Mouse (Mus musculus) embryo, embryonic 10.5 days (tissue): Measurements from ENCODE around the gene Mbnl2.

Experiments used
- DNase-seq: peaks from one replicate; pipeline ENCODE4 v3.0.0-alpha.2; 2015; ENCODE audit warnings: low spot score

Mbnl2 gene

GRCm38 (mm10) chr14:120297137-120297749 lies 21.8 kb downstream of the Mbnl2 start:
- DNase-seq: no peak

DNA sequence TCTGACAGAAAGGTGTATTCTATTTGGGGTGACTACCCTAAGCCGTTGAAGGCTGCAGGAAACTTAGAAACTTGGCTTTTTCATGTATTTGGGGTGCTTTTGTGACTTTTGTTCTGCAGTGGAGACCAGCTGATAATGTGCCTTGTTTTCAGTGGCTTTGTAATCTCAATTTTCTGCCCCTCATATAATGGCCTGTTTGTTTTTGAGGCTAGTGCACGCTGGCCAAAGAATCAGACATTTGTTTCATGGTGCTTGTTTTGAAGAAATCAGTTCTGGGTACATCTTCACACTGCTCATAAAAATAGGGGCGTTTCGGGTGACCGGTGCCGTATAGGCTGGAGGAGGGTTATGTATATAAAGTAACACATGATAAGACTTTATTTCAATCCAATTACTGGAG lies 22.4 kb downstream of the Mbnl2 start:
- DNase-seq: no peak

- no peak for DNase-seq
These were observed 23.0 kb downstream of the Mbnl2 start for GRCm38 (mm10) chr14:120298439-120298838.

DNA sequence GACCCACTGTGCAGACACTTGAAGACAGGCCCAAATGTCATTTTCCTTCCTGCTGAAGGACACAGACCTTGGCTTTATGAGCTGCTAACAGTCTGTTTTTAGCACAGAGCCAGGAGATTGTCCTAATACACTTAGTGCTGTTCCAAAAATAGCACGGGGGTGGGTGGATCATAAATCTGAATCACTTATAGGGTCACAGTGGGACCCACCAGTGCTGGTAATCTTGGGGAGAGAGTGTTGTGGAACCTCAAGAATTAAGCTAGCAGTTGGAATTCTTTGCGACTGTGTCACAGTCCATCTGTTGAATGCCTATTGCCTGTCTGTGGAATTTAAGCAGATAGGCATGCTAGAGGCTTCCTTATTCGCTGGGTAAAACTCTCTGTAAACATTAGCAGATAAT lies 24.2 kb downstream of the Mbnl2 start:
- no peak for DNase-seq

GRCm38 (mm10) chr14:120300191-120300590 lies 24.7 kb downstream of the Mbnl2 start:
- no peak for DNase-seq

- no peak for DNase-seq
These were observed 25.3 kb downstream of the Mbnl2 start for GRCm38 (mm10) chr14:120300814-120301213.

DNA sequence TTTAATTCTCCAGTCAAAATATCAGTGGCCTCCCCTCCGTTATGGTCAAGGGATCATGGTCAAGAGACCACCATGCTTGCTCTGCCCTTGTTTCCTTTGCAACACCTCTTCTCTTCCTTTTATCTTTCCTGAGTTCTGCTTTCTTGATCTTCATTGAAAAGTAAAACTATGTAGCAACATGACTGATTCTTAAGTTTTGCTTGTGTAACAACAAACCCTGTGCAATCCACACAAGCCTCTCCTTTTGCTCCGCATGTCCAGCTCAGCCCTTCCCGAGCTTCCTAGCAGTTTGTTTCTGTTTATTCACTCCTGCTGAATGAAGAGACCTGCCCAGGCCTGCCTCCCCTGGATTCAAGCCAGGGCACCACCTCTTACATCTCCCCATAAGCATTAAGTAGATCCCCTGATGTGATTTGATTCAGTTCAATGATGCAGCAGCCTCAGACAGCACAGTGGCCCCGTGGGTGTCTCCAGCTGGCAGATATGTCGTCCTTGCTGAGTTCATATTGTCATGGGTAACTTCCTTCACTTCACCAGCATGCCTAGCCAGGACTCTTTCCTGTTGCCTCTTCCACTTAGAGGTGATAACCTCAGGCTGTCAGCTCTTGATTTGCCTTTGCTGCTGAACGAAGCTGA lies 27.6 kb downstream of the Mbnl2 start:
- no peak for DNase-seq

GRCm38 (mm10) chr14:120306229-120306628 lies 30.8 kb downstream of the Mbnl2 start:
- no peak for DNase-seq

GRCm38 (mm10) chr14:120307356-120307755 lies 31.9 kb downstream of the Mbnl2 start:
- DNase-seq: no peak

- DNase-seq: no peak
These were observed 32.5 kb downstream of the Mbnl2 start for GRCm38 (mm10) chr14:120307963-120308362.

DNA sequence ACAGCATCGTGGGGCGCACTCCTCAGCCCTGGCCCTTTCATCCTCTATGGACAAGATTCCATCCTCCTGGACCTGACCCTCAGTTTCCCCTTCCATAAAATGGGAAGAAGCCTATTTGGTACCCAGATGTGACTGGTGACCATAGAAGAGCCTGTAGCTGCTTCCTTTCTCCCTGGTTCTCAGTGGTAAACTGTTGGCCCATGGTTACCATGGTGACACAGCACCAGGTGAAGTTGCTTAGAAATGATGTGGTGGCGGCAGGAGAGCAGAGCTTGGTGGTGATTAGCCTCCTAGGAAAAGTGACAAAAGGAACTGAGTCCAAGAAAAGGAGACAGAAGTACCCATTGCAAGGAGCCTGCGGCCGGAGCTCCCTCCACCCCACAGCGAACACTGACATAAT lies 34.2 kb downstream of the Mbnl2 start:
- DNase-seq: no peak

- DNase-seq: no peak
These were observed 36.0 kb downstream of the Mbnl2 start for GRCm38 (mm10) chr14:120311330-120312097.

GRCm38 (mm10) chr14:120312661-120313406 lies 37.4 kb downstream of the Mbnl2 start:
- no peak for DNase-seq

DNA sequence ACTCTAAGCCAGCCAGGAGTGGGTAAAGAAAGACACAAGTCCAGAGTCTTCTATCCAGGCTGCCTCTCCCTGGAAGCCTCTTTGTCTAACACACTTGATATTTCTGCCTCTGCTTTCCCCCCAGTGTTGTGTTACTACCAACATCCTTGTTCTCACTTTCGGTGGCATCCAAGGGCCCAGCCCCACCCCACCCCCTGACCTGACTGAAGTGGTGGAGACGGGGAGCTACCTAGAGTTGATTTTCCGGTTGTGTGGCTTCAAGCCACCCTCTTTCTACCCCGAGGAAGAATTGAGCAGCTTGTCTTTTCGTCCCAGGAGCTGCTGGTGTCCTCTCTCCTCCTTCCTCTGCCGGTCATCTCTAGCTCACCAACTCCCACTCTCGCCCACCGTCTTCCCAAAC lies 38.0 kb downstream of the Mbnl2 start:
- no peak for DNase-seq

DNA sequence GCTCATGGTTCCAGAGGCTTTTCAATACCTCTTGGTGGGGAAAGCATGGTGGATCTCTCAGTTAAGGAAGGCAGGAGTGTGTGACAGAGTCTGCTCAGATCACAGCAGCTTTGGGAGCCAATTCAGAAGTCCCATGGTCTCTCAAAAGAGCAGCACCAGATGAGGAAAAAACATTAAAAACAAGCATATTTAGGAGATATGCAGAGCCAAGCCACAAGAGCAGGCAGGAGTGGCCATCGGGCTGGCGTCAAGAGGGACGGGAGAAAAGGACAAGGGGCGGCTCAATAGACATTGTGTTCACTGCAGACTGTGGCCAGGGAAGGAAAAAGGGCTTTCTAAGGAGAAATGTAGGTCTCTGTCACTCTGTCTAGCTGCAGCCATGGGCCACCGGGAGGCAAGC lies 40.3 kb downstream of the Mbnl2 start:
- DNase-seq: no peak

- DNase-seq: no peak
These were observed 43.0 kb downstream of the Mbnl2 start for GRCm38 (mm10) chr14:120318326-120318935.

DNA sequence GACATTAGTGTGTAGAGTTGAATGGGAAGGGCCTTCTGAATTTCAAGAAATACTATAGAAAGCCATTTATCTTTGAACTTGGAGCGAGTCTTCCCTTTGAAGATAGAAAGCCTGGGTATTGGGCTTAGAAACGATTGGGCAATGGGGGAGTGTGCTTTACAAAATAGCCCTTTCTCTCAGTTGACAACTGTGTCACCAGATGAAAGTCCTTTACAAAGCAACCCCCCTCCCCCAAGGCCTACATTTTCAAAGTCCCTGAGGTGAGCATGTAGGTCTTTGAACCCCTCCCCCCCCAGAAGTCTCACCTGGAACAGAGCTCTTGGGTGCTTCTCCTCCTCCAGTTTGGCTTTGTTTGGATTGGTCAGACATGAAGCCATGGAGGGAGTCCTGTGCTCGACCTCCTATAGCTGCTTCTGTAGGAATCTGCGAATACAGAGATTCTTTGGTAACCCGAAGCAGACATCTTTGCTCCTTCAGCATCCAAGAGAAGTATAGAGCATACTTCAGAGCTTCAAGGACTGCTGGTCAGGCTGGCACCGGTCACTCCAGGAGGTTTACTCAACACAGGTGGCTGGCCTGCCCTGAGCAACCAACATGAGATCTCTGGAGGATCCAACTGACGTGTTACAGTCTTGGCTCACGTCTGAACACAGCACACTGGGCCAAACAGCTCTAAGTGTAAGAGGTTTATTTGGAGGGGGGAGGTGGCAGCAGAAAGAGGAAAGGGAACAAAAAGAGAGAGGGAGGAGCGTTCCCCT lies 43.7 kb downstream of the Mbnl2 start:
- no peak for DNase-seq

DNA sequence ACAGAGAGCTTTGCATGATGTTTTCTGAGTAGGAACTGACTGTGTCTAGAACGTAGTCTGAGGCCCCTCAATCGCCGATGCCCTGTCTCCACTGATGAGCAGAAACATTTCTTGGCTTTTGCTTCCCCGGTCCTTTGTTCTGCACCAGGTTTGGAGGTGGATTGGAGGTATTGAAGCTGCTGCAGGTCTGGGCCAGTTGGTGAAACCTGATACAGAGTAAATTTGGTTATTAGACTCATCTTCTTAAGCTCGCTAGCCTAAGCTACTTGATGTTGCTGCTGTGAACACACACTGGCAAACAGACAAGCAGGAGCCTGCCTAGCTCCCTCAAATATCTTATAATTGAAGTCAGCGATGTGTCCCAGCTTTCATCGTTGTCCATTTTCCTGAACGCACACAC lies 46.6 kb downstream of the Mbnl2 start:
- DNase-seq: no peak

- DNase-seq: no peak
These were observed 47.6 kb downstream of the Mbnl2 start for GRCm38 (mm10) chr14:120323111-120323510.

DNA sequence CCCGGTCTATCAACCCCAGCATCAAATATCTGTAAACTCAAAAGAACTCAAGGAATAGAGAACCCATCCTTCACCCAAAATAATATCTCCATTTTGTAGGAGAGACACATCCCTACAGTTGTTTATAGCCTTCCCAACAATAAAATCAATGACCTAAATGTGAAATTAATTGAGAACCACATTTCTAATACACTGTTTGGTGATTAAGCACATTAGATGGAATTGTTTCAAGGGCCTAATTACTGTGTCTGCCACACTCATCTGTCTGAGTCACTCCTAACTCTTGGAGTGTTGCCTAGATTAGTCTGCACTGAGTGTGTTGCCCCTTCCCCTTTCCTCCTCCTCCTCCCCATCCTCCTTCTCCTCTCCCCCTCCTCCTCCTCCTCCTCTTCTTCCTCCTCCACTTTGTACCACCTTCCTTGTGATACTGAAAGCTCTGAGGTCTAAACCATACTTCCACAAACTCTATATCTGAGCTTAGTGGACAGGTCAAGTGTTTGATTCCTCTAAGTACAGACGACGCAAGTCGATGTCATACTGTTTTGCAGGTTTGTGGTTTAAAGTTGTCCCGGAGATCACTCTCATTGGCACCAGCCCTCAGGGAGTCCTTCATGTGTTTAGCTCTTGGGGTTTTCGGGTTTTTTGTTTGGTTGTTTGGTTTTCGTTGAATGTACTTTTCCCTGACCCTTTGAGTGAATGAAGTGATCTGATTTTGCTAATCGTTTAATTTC lies 48.8 kb downstream of the Mbnl2 start:
- DNase-seq: no peak
